Mouse (Mus musculus) embryonic facial prominence, embryonic 11.5 days (tissue): ENCODE data around the gene Git2. TPM values are rescaled to one million over a fixed set of nuclear protein-coding genes. Genes with fewer than 3 reads are reported as not detected.

Experiments
- ATAC-seq: fragments of 200-750 bp; cut with Nextera tagmentation; replicated peaks from 2 replicates; pipeline ENCODE4 v1.8.0; 2017; ENCODE audit warnings: low read depth; ENCODE audit not compliant: insufficient number of reproducible peaks, low FRiP score, low TSS enrichment
- DNase-seq: peaks from one replicate; pipeline ENCODE4 v3.0.0-alpha.2; 2015; ENCODE audit warnings: low spot score
- H3K27ac ChIP-seq: fragments of 300-500 bp; sonication (generic); replicated peaks from 2 replicates; pipeline ENCODE4 v1.5.1; 2014; ENCODE audit warnings: mild to moderate bottlenecking, low read depth, low read length, control low read depth
- H3K27me3 ChIP-seq: fragments of 300-500 bp; sonication (generic); 2 replicates; pipeline ENCODE4 v1.6.1; 2014; ENCODE audit warnings: mild to moderate bottlenecking, low read length, moderate library complexity, mixed read lengths; ENCODE audit not compliant: control insufficient read depth, insufficient read depth
- H3K36me3 ChIP-seq: fragments of 300-500 bp; sonication (generic); replicated peaks from 2 replicates; pipeline ENCODE4 v1.6.1; 2014; ENCODE audit warnings: low read depth, mild to moderate bottlenecking, low read length, moderate library complexity, mixed read lengths; ENCODE audit not compliant: control insufficient read depth, insufficient read depth
- H3K4me1 ChIP-seq: fragments of 300-500 bp; sonication (generic); 2 replicates; pipeline ENCODE4 v1.6.1; 2014; ENCODE audit warnings: low read length, mixed read lengths; ENCODE audit not compliant: control insufficient read depth, insufficient read depth
- H3K4me2 ChIP-seq: fragments of 300-500 bp; sonication (generic); 2 replicates; pipeline ENCODE4 v1.6.1; 2014; ENCODE audit warnings: low read depth, mild to moderate bottlenecking, control low read depth, low read length, moderate library complexity
- H3K4me3 ChIP-seq: fragments of 300-500 bp; sonication (generic); 2 replicates; pipeline ENCODE4 v1.5.1; 2014; ENCODE audit warnings: low read depth, low read length, control low read depth
- H3K9ac ChIP-seq: fragments of 300-500 bp; sonication (generic); replicated peaks from 2 replicates; pipeline ENCODE4 v1.6.1; 2014; ENCODE audit warnings: mild to moderate bottlenecking, control low read depth, low read length
- H3K9me3 ChIP-seq: fragments of 300-500 bp; sonication (generic); replicated peaks from 2 replicates; pipeline ENCODE4 v1.6.1; 2016; ENCODE audit warnings: mild to moderate bottlenecking, low read length, inconsistent platforms, mixed read lengths; ENCODE audit not compliant: control insufficient read depth
- WGBS: fragments of 180-500 bp; shearing (Covaris S2); extraction: QIAGEN DNeasy Blood & Tissue Kit; methylation state at CpG from one replicate; pipeline ENCODE4 v1.1.7; 2014; 5-methylcytosine and 5-hydroxymethylcytosine counted together
- polyA plus RNA-seq: library from polyadenylated mRNA; unstranded; fragments of >200 nt; fragmentation: Nextera tagmentation; extraction: Ambion mirVana; gene quantifications from 2 replicates; pipeline ENCODE4 v1.2.1, GENCODE M21; 2014

The Git2 gene
- polyA plus RNA-seq, 1 experiment from 2014 or later: 37.7 TPM

DNA sequence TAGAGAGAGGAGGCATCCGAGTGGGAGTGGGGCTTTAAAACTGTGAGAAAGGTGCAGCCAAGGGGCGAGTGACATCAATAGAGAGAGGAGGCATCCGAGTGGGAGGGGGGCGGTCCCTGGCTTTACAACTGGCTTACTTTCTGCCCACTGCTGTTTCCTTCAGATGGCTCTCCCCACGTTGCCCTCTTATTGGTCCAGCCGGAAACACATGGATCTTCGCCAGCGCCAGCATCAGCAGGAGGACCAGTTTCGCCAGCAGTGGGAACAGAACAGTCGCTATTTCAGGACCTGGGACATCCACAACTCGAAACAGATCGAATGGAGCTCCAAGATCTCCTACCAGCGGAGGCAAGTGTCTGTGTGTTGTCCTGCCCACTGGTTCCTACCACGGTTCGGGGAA lies 66.8 kb downstream of the Git2 start:
- H3K27me3 ChIP-seq: no peaks in the 10 kb centered on the region
- no peak overlapping the region for H3K27ac ChIP-seq
- H3K4me2 ChIP-seq: peak overlapping the region; percentile 57
- no peaks in the 10 kb centered on the region for H3K9me3 ChIP-seq
- H3K36me3 ChIP-seq: no peaks in the 10 kb centered on the region
- DNase-seq (no peak), ATAC-seq (no peak)
- peak overlapping the region; percentile 60 for H3K4me3 ChIP-seq
- H3K4me1 ChIP-seq: no peaks in the 10 kb centered on the region
- WGBS: 52% methylated on average over 15 of the region's 15 CpGs
- peak overlapping the region; percentile 83 for H3K9ac ChIP-seq

DNA sequence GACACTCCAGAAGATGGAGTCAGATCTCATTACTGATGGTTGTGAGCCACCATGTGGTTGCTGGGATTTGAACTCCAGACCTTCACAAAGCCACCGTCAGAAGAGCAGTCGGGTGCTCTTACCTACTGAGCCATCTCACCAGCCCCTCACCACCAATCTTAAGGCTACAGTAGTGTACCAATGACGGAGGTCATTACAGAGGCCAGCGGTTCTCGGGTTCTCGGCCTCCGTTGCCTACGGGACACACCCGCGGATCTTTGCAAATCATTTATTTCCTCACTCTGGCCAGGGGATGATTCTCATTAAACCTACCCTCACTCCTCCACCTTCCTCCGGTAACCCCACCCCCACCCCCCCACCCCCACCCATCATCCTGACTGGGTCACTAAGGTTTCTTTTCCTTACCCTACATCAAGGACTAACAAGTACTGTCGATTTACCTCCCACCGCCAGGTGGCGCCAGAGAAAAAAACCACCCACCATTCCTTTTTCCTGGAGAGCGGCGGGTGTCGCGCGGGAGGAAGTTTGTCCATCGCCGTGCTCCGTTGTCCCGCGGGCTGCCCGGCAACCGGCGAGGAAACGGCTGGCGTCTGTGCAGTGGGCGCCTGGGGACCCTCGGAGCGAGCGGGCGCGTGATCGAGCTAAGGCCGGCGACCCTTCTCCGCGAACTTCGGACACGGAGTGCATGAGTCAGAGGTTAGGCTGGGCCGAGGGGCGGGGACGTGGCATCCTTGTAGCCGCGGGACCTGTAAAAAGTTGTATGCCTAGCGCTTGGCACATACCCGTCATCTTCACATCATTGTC lies 67.8 kb downstream of the Git2 start, which contains the start of gene Tchp:
Gene Tchp, plus strand, starts transcription at position 496 of the 804 bp plus-strand sequence.
- DNase-seq: peak; percentile 97
- peak; percentile 49 for ATAC-seq
- Histone ChIP-seq H3K9ac (peak within 1 kb of the TSS; percentile 83), H3K4me2 (peak within 1 kb of the TSS; percentile 57), H3K4me3 (peak within 1 kb of the TSS; percentile 60), H3K27me3 (no peaks in the 10 kb centered on the region), H3K27ac (no peak within 1 kb of the TSS), H3K36me3 (no peaks in the 10 kb centered on the region), H3K4me1 (no peaks in the 10 kb centered on the region), H3K9me3 (no peaks in the 10 kb centered on the region)
- WGBS: 2% methylated on average over 49 of the region's 49 CpGs

- H3K9ac ChIP-seq: no peak overlapping the region
- H3K4me3 ChIP-seq: no peak overlapping the region
- peak; percentile 42 for DNase-seq
- no peaks in the 10 kb centered on the region for H3K9me3 ChIP-seq
- WGBS: 62% methylated on average over 14 of the region's 14 CpGs
- H3K4me1 ChIP-seq: no peaks in the 10 kb centered on the region
- peak; percentile 30; the same call in 1 of the 2 replicates for ATAC-seq
- H3K27ac ChIP-seq: no peak overlapping the region
- H3K27me3 ChIP-seq: no peaks in the 10 kb centered on the region
- H3K4me2 ChIP-seq: no peak overlapping the region
- H3K36me3 ChIP-seq: no peaks in the 10 kb centered on the region
These were observed 72.6 kb downstream of the Git2 start for GRCm38 (mm10) chr5:114702403-114703392.

GRCm38 (mm10) chr5:114699015-114699414 lies 76.3 kb downstream of the Git2 start:
- Histone ChIP-seq H3K9me3 (no peaks in the 10 kb centered on the region), H3K27ac (no peak overlapping the region), H3K9ac (no peak overlapping the region), H3K27me3 (no peaks in the 10 kb centered on the region), H3K4me3 (no peak overlapping the region), H3K36me3 (no peaks in the 10 kb centered on the region), H3K4me2 (no peak overlapping the region), H3K4me1 (no peaks in the 10 kb centered on the region)
- ATAC-seq (no peak), DNase-seq (no peak)
- 61% methylated on average over 7 of the region's 7 CpGs for WGBS

- DNase-seq: no peak
- Histone ChIP-seq H3K4me1 (no peaks in the 10 kb centered on the region), H3K27me3 (no peaks in the 10 kb centered on the region), H3K4me3 (no peak overlapping the region), H3K9ac (no peak overlapping the region), H3K36me3 (no peaks in the 10 kb centered on the region), H3K9me3 (no peaks in the 10 kb centered on the region), H3K4me2 (no peak overlapping the region), H3K27ac (no peak overlapping the region)
- WGBS: 87% methylated on average over 19 of the region's 19 CpGs
- no peak for ATAC-seq
These were observed 77.1 kb downstream of the Git2 start for GRCm38 (mm10) chr5:114698044-114698746.

DNA sequence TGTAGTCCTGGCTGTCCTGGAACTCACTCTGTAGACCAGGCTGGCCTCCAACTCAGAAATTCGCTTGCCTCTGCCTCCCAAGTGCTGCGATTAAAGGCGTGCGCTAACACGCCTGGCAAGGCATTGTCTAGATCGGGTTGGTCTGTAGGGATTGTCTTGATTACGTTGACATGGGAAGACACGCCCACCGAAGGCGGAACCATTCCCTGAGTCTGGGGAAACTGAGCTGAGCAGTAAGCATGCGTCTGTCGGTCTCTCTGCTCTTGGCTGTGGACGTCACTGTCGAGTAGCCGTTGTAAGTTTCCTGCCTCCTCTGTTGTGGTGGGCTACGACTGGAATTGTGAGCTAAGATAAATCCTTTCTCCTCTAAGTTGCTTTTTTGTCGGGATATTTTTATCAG lies 78.4 kb downstream of the Git2 start:
- Histone ChIP-seq H3K9ac (no peak overlapping the region), H3K27me3 (no peaks in the 10 kb centered on the region), H3K36me3 (no peaks in the 10 kb centered on the region), H3K4me1 (no peaks in the 10 kb centered on the region), H3K4me3 (no peak overlapping the region), H3K27ac (no peak overlapping the region), H3K9me3 (no peaks in the 10 kb centered on the region), H3K4me2 (no peak overlapping the region)
- 80% methylated on average over 17 of the region's 17 CpGs for WGBS
- ATAC-seq (no peak), DNase-seq (no peak)

GRCm38 (mm10) chr5:114695775-114696174 lies 79.5 kb downstream of the Git2 start:
- no peak overlapping the region for H3K4me2 ChIP-seq
- H3K27me3 ChIP-seq: no peaks in the 10 kb centered on the region
- WGBS: 67% methylated on average over 5 of the region's 5 CpGs
- H3K4me3 ChIP-seq: no peak overlapping the region
- H3K36me3 ChIP-seq: no peaks in the 10 kb centered on the region
- ATAC-seq: no peak
- no peak overlapping the region for H3K9ac ChIP-seq
- H3K4me1 ChIP-seq: no peaks in the 10 kb centered on the region
- H3K27ac ChIP-seq: no peak overlapping the region
- H3K9me3 ChIP-seq: no peaks in the 10 kb centered on the region
- DNase-seq: no peak
